Mouse (Mus musculus) CH12.LX (cell line): ENCODE measurements around the gene Csf2rb. TPM values are rescaled to one million over a fixed set of nuclear protein-coding genes. Genes with fewer than 3 reads are reported as not detected.

Experiments
- DNase-seq: peaks from one replicate; pipeline ENCODE4 v3.0.0-alpha.2; 2013; ENCODE audit errors: extremely low read depth
- H3K27ac ChIP-seq: 2 replicates; pipeline ENCODE4 v1.5.1; 2012; ENCODE audit warnings: low read depth, mild to moderate bottlenecking, control low read depth, moderate library complexity; ENCODE audit not compliant: insufficient read depth
- H3K27me3 ChIP-seq: replicated peaks from 2 replicates; pipeline ENCODE3; 2012; ENCODE audit warnings: inconsistent platforms
- H3K36me3 ChIP-seq, 2 experiments: replicated peaks in 1 of 2; 2 replicates each; pipeline versions ENCODE3 to v1.6.1; 2012; ENCODE audit warnings: inconsistent platforms in 1 of 2, low read length in 1 of 2, mild to moderate bottlenecking in 1 of 2, mixed read lengths in 1 of 2, moderate library complexity in 1 of 2; ENCODE audit not compliant: control insufficient read depth in 1 of 2, insufficient read depth in 1 of 2
- H3K4me1 ChIP-seq, 2 experiments: 2 replicates each; pipeline ENCODE4 v1.6.1; 2012; ENCODE audit warnings: inconsistent platforms in 1 of 2, moderate library complexity in 1 of 2; ENCODE audit not compliant: insufficient read depth in 2 of 2, control insufficient read depth in 1 of 2
- H3K4me2 ChIP-seq: 2 replicates; pipeline ENCODE4 v1.6.1; 2012; ENCODE audit warnings: low read depth, mild to moderate bottlenecking, control low read depth; ENCODE audit not compliant: poor library complexity, insufficient read depth, severe bottlenecking
- H3K4me3 ChIP-seq, 3 experiments: fragments of 150-350 bp in 1 of 3; sonication (generic) in 1 of 3; replicated peaks in 1 of 3; 2 replicates each; pipeline versions ENCODE3 to v1.5.1; 2011 to 2012; ENCODE audit warnings: low read depth in 2 of 3, low read length in 2 of 3, mild to moderate bottlenecking in 2 of 3, moderate library complexity in 2 of 3, control low read depth in 1 of 3, improper control_type of control experiment in 1 of 3, inconsistent platforms in 1 of 3, mixed read lengths in 1 of 3; ENCODE audit not compliant: poor library complexity in 1 of 3
- H3K79me2 ChIP-seq: replicated peaks from 2 replicates; pipeline ENCODE4 v1.6.1; 2012; ENCODE audit warnings: mild to moderate bottlenecking, moderate library complexity; ENCODE audit not compliant: control insufficient read depth, poor library complexity, insufficient read depth, severe bottlenecking; ENCODE audit errors: extremely low read depth
- H3K9ac ChIP-seq: 2 replicates; pipeline ENCODE4 v1.6.1; 2012; ENCODE audit warnings: low read depth, mild to moderate bottlenecking, control low read depth, moderate library complexity; ENCODE audit not compliant: insufficient read depth
- H3K9me3 ChIP-seq: replicated peaks from 2 replicates; pipeline ENCODE3; 2012; ENCODE audit warnings: low read length, inconsistent platforms, mixed read lengths
- BHLHE40 ChIP-seq: IDR thresholded peaks from 2 replicates; pipeline ENCODE4 v1.6.1; 2011; ENCODE audit warnings: mild to moderate bottlenecking, low read depth, low read length, improper control_type of control experiment
- CTCF ChIP-seq, 2 experiments: IDR thresholded peaks in 1 of 2; conservative IDR thresholded peaks in 1 of 2; 2 replicates each; pipeline ENCODE4 v1.5.1; 2011 to 2012; ENCODE audit warnings: low read depth in 2 of 2, low read length in 2 of 2, improper control_type of control experiment in 1 of 2, inconsistent platforms in 1 of 2, mild to moderate bottlenecking in 1 of 2, moderate library complexity in 1 of 2
- E2F4 ChIP-seq: IDR thresholded peaks from 2 replicates; pipeline ENCODE4 v1.6.1; 2011; ENCODE audit warnings: low read depth, low read length, improper control_type of control experiment; ENCODE audit not compliant: insufficient replicate concordance
- EP300 ChIP-seq: IDR thresholded peaks from 2 replicates; pipeline ENCODE4 v1.6.1; 2011; ENCODE audit warnings: low read length, improper control_type of control experiment
- GABPA ChIP-seq: IDR thresholded peaks from 2 replicates; pipeline ENCODE4 v1.6.1; 2012; ENCODE audit warnings: low read depth, low read length, improper control_type of control experiment, inconsistent platforms; ENCODE audit not compliant: insufficient replicate concordance
- KAT2A ChIP-seq: IDR thresholded peaks from 2 replicates; pipeline ENCODE4 v1.6.1; 2012; ENCODE audit warnings: low read length, improper control_type of control experiment, inconsistent platforms; ENCODE audit not compliant: insufficient replicate concordance
- MXI1 ChIP-seq: IDR thresholded peaks from 2 replicates; pipeline ENCODE4 v1.6.1; 2011; ENCODE audit warnings: mild to moderate bottlenecking, low read depth, low read length, improper control_type of control experiment
- SIN3A ChIP-seq: IDR thresholded peaks from 2 replicates; pipeline ENCODE4 v1.6.1; 2012; ENCODE audit warnings: low read length, improper control_type of control experiment, inconsistent platforms
- USF2 ChIP-seq: conservative IDR thresholded peaks from 2 replicates; pipeline ENCODE4 v1.6.1; 2011; ENCODE audit warnings: low read depth, low read length, improper control_type of control experiment
- ZC3H11A ChIP-seq: IDR thresholded peaks from 2 replicates; pipeline ENCODE4 v1.6.1; 2012; ENCODE audit warnings: low read depth, mild to moderate bottlenecking, inconsistent platforms, low read length, improper control_type of control experiment
- ZMIZ1 ChIP-seq: IDR thresholded peaks from 2 replicates; pipeline ENCODE4 v1.6.1; 2012; ENCODE audit warnings: low read depth, mild to moderate bottlenecking, inconsistent platforms, low read length, improper control_type of control experiment
- dilution Hi-C: fragments of 300-500 bp; cut with MboI; formaldehyde crosslinking; loops from 2 replicates; pipeline ENCODE4 v1.14.3; 2020; ENCODE audit warnings: low sequenced_read_pairs; ENCODE audit not compliant: extremely low pct_unique_long_range_greater_than_20kb, extremely low pct_ligation_motif_present
- in situ Hi-C: fragments of 300-500 bp; cut with MboI; formaldehyde crosslinking; loops from 3 replicates; pipeline ENCODE4 v1.14.3; 2019; ENCODE audit warnings: low sequenced_read_pairs, low pct_ligation_motif_present, low pct_unique_long_range_greater_than_20kb, mixed read lengths
- polyA plus RNA-seq: library from polyadenylated mRNA; unstranded; fragments of >175 nt; gene quantifications from 2 replicates; pipeline ENCODE4 v1.2.1, GENCODE M21; 2012; ENCODE audit warnings: low read depth; ENCODE audit not compliant: insufficient read length
- total RNA-seq, 2 experiments: library from RNA; depleted of rRNA; stranded (reverse); fragments of 300-350 nt in 1 of 2; fragments of >200 nt in 1 of 2; gene quantifications; 2 replicates each; pipeline ENCODE4 v1.2.3; 2012 to 2014

Csf2rb gene
- total and polyA plus RNA-seq, 3 experiments = 134 to 222 (median 179) TPM

DNA sequence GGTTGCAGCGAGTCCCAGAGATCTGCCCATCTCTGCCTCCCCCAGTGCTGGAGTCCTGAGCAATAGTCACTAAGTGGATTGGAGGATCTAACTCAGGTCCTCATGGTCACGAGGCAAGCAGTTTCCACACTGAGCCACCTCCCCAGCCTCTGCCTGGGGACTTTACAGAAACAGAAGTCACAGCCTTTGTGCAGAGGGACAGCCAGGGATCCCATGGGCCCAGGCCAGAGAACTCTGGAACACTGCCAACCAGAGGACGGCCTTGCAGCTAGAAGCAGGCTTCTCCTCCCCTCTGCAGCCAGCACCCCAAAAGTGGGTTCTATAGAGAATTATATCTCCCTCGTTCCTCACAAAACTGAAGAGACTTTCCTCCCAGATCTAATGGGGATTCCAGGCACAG, 76.4 kb downstream of the Csf2rb start:
- Histone ChIP-seq H3K27me3 (peaks cover 48% of the 10 kb centered on the region), H3K36me3 (no peaks in the 10 kb centered on the region), H3K9ac (no peak overlapping the region), H3K9me3 (no peaks in the 10 kb centered on the region), H3K4me3 (no peak overlapping the region), H3K27ac (no peak overlapping the region), H3K79me2 (no peaks in the 10 kb centered on the region)
- TF ChIP-seq EP300 = no peak
- TF ChIP-seq, all 38 proteins: peak for 0
- in situ Hi-C loops = no loop called here
- Histone ChIP-seq H3K4me2 (no peak overlapping the region), H3K4me1 (peaks cover 3 to 8% of the 10 kb centered on the region in 2 experiments)
- dilution Hi-C loops = no loop called here
- no peak for DNase-seq

GRCm38 (mm10) chr15:78402423-78402822, 76.9 kb downstream of the Csf2rb start:
- Histone ChIP-seq H3K9ac (no peak overlapping the region), H3K4me3 (no peak overlapping the region), H3K9me3 (no peaks in the 10 kb centered on the region), H3K27me3 (peaks cover 44% of the 10 kb centered on the region), H3K4me2 (no peak overlapping the region), H3K4me1 (peaks cover 3 to 13% of the 10 kb centered on the region in 2 experiments), H3K79me2 (no peaks in the 10 kb centered on the region), H3K36me3 (no peaks in the 10 kb centered on the region), H3K27ac (no peak overlapping the region)
- in situ Hi-C loops = no loop called here
- dilution Hi-C loops = no loop called here
- no peak for TF ChIP-seq ZC3H11A
- no peak for TF ChIP-seq CTCF (conservative IDR thresholded peaks at IDR 0.05 in 1 of 2, IDR thresholded peaks at IDR 0.05 in 1 of 2; ENCODE audit: low read depth in 2 of 2, low read length in 2 of 2)
- TF ChIP-seq USF2 = no peak
- TF ChIP-seq KAT2A = no peak
- TF ChIP-seq SIN3A = no peak
- no peak for TF ChIP-seq BHLHE40
- no peak for TF ChIP-seq E2F4
- TF ChIP-seq ZMIZ1 = no peak
- no peak for TF ChIP-seq MXI1
- DNase-seq = no peak

DNA sequence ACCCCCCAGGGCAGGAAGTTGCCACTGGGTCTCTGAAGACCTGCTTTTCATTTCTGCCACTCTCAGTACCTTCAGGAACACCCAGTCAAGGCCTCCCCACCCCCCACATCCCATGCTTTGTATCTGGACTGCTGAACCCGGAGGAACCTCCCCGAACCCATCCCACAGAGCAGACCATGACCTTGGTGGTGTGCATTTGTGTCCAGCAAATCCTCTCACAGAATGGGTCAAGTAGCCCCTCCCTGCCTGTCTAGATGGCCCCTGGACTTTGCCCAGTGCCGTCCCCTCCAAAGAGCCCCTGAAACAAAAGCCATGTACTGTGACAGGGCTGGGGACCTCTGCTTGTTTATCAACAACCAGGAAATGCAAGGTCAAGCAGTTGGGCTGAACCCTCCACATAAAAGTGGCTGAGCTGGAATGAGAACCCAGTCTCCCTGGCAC, 77.8 kb downstream of the Csf2rb start:
- no peaks in the 10 kb centered on the region for H3K79me2 ChIP-seq
- TF ChIP-seq USF2 (no peak), BHLHE40 (no peak), GABPA (no peak)
- H3K9ac ChIP-seq = no peak overlapping the region
- peaks cover 3 to 17% of the 10 kb centered on the region in 2 experiments for H3K4me1 ChIP-seq
- no peak overlapping the region for H3K4me3 ChIP-seq
- no peak overlapping the region for H3K27ac ChIP-seq
- in situ Hi-C loops (no loop called here), dilution Hi-C loops (no loop called here)
- H3K4me2 ChIP-seq = no peak overlapping the region
- H3K27me3 ChIP-seq = peaks cover 37% of the 10 kb centered on the region
- no peaks in the 10 kb centered on the region for H3K36me3 ChIP-seq
- no peak for DNase-seq
- no peaks in the 10 kb centered on the region for H3K9me3 ChIP-seq

Other genes starting within 250 kb of the Csf2rb start
- not detected in 2 replicates for gene Cacng2, start 205.7 kb upstream of the Csf2rb start, total RNA-seq (2012; rRNA removed)
- gene Cacng2, start 205.7 kb upstream of the Csf2rb start, total RNA-seq (2014; rRNA removed) = not detected in 2 replicates
- gene Cacng2, start 205.7 kb upstream of the Csf2rb start, polyA plus RNA-seq = not detected in 2 replicates
- 72.1 and 84.9 TPM in 2 replicates for gene Ift27, start 151.6 kb upstream of the Csf2rb start, total RNA-seq (2012; rRNA removed)
- gene Ift27, start 151.6 kb upstream of the Csf2rb start, total RNA-seq (2014; rRNA removed) = 67.1 and 84.1 TPM in 2 replicates
- 82.1 and 87.2 TPM in 2 replicates for gene Ift27, start 151.6 kb upstream of the Csf2rb start, polyA plus RNA-seq
- gene Pvalb, start 119.4 kb upstream of the Csf2rb start, total RNA-seq (2012; rRNA removed) = 11.8 and 12.8 TPM in 2 replicates
- 10.0 and 11.4 TPM in 2 replicates for gene Pvalb, start 119.4 kb upstream of the Csf2rb start, total RNA-seq (2014; rRNA removed)
- 16.4 and 21.0 TPM in 2 replicates for gene Pvalb, start 119.4 kb upstream of the Csf2rb start, polyA plus RNA-seq
- gene Ncf4, start 81.0 kb upstream of the Csf2rb start, total RNA-seq (2012; rRNA removed) = 213 and 339 TPM in 2 replicates
- 177 and 188 TPM in 2 replicates for gene Ncf4, start 81.0 kb upstream of the Csf2rb start, total RNA-seq (2014; rRNA removed)
- gene Ncf4, start 81.0 kb upstream of the Csf2rb start, polyA plus RNA-seq = 118 and 145 TPM in 2 replicates
- gene Csf2rb2, start 20.0 kb upstream of the Csf2rb start, total RNA-seq (2012; rRNA removed) = 15.6 and 21.6 TPM in 2 replicates
- 9.9 and 14.8 TPM in 2 replicates for gene Csf2rb2, start 20.0 kb upstream of the Csf2rb start, total RNA-seq (2014; rRNA removed)
- gene Csf2rb2, start 20.0 kb upstream of the Csf2rb start, polyA plus RNA-seq = 56.5 and 56.6 TPM in 2 replicates
- gene Tex33, start 70.2 kb downstream of the Csf2rb start, total RNA-seq (2012; rRNA removed) = not detected in 2 replicates
- not detected in 2 replicates for gene Tex33, start 70.2 kb downstream of the Csf2rb start, total RNA-seq (2014; rRNA removed)
- gene Tex33, start 70.2 kb downstream of the Csf2rb start, polyA plus RNA-seq = not detected in 2 replicates
- gene Tst, start 80.2 kb downstream of the Csf2rb start, total RNA-seq (2012; rRNA removed) = 1.8 and 2.0 TPM in 2 replicates
- gene Tst, start 80.2 kb downstream of the Csf2rb start, total RNA-seq (2014; rRNA removed) = 0.66 and 0.67 TPM in 2 replicates
- 0.56 and 0.57 TPM in 2 replicates for gene Tst, start 80.2 kb downstream of the Csf2rb start, polyA plus RNA-seq
- 33.0 and 46.3 TPM in 2 replicates for gene Mpst, start 80.7 kb downstream of the Csf2rb start, total RNA-seq (2012; rRNA removed)
- gene Mpst, start 80.7 kb downstream of the Csf2rb start, total RNA-seq (2014; rRNA removed) = 18.1 and 27.0 TPM in 2 replicates
- gene Mpst, start 80.7 kb downstream of the Csf2rb start, polyA plus RNA-seq = 21.5 and 24.4 TPM in 2 replicates
- gene Kctd17, start 102.8 kb downstream of the Csf2rb start, total RNA-seq (2012; rRNA removed) = not detected in 2 replicates
- gene Kctd17, start 102.8 kb downstream of the Csf2rb start, total RNA-seq (2014; rRNA removed) = not detected in 2 replicates
- not detected in 2 replicates for gene Kctd17, start 102.8 kb downstream of the Csf2rb start, polyA plus RNA-seq
- gene Tmprss6, start 142.9 kb downstream of the Csf2rb start, total RNA-seq (2012; rRNA removed) = 0.08 and 0.34 TPM in 2 replicates
- 0.24 TPM in 2 replicates for gene Tmprss6, start 142.9 kb downstream of the Csf2rb start, total RNA-seq (2014; rRNA removed)
- 0.54 and 0.70 TPM in 2 replicates for gene Tmprss6, start 142.9 kb downstream of the Csf2rb start, polyA plus RNA-seq
- 31.2 and 34.3 TPM in 2 replicates for gene Il2rb, start 169.5 kb downstream of the Csf2rb start, total RNA-seq (2012; rRNA removed)
- gene Il2rb, start 169.5 kb downstream of the Csf2rb start, total RNA-seq (2014; rRNA removed) = 26.0 and 32.1 TPM in 2 replicates
- 47.2 and 60.0 TPM in 2 replicates for gene Il2rb, start 169.5 kb downstream of the Csf2rb start, polyA plus RNA-seq
- gene C1qtnf6, start 205.7 kb downstream of the Csf2rb start, total RNA-seq (2012; rRNA removed) = 4.1 and 6.3 TPM in 2 replicates
- gene C1qtnf6, start 205.7 kb downstream of the Csf2rb start, total RNA-seq (2014; rRNA removed) = 5.0 and 5.7 TPM in 2 replicates
- gene C1qtnf6, start 205.7 kb downstream of the Csf2rb start, polyA plus RNA-seq = 27.7 and 28.1 TPM in 2 replicates
- not detected in 2 replicates for gene Sstr3, start 218.9 kb downstream of the Csf2rb start, total RNA-seq (2012; rRNA removed)
- not detected in 2 replicates for gene Sstr3, start 218.9 kb downstream of the Csf2rb start, total RNA-seq (2014; rRNA removed)
- gene Sstr3, start 218.9 kb downstream of the Csf2rb start, polyA plus RNA-seq = 0.14 and 0.36 TPM in 2 replicates
- 314 and 453 TPM in 2 replicates for gene Rac2, start 247.0 kb downstream of the Csf2rb start, total RNA-seq (2012; rRNA removed)
- 142 and 160 TPM in 2 replicates for gene Rac2, start 247.0 kb downstream of the Csf2rb start, total RNA-seq (2014; rRNA removed)
- 883 and 942 TPM in 2 replicates for gene Rac2, start 247.0 kb downstream of the Csf2rb start, polyA plus RNA-seq